Mouse (Mus musculus) kidney, postnatal 14 days (tissue): ENCODE data around the gene Etfrf1.

Source experiments
- DNase-seq: peaks from one replicate; pipeline ENCODE4 v3.0.0; 2022; ENCODE audit warnings: mixed read lengths

Gene Etfrf1

DNA sequence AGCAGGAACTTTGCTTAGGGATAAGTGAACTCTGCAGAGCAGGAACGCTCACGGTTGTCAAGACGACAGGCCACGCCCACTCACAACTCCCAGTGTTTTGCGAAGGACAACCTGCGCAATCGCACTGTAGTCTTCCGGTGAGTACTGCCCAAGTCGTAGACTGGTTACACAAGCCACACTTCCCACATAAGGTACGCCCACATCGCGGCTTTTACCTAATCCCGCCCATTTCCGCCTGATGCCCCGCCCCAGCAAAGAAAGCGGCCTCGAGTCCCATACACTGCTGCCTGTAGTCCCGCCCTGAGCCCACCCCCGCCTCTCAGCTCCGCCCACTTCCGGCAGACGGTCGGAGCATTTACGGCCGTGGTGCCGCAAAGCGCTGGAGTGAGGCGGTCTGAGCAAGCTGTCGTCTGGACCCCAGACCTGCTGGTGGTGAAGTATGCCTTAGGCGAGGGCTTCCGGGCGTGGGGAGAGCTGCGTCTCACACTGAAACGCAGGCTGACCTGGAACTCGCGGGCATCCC lies at the start of gene Etfrf1, which contains the start of gene Casc1:
Gene Etfrf1 (plus strand): TSS at position 319 of the 523 bp plus-strand sequence.
Gene Casc1 (minus strand): TSS at position 190 of the 523 bp plus-strand sequence.
- peak; percentile 100 for DNase-seq

DNA sequence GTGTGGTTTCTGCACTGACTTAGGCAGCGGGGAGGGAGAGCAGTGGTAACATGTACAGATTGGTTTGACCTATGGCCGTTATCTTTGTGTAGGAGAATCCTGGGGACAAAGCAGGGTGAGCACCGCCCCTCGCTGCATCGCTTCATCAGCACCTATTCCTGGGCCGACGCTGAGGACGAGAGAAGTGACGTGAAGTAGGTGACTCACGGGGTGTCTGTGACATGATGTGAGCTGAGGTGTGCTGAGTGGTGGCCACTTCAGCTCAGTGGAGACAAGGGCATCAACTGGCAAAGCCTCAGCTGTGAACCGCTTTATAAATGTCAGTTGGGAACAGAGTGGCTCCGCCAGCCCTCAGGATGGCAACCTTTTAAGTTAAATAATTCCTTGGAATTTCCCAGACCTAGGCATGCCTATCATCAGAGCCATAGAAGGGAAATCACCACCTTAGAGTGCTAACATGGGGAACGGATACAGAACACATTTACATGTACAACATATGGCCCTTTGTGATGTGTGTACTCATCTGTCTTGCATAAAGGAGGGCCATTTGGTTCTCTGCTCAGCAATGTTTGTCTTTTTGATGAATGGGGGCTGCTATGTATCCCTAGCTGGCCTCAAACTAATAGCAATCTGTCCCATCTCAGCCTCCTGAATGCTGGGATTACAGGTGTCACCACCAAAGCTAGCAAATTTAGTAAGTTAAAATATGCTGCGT lies 38.9 kb upstream of the Etfrf1 start:
- DNase-seq, result no peak

DNA sequence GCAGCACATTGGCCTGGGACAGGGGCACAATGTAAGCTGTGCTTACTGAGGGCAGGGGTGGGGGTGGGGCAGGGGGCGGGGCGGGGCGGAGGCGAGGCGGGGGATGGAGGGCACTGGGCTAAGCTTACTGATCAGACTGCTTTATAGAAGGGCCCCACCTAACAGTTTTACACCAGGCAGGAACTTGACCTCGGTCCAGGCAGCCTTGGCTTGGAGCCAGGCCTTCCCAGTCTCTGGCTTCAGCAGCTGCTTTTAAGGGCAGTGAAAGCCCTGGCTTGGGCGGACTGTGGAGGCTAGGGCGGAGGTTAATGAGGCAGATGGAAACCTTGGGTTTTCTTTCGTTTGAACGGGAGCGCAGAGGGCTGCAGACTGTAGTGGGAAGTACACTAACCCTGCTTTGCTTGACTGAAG lies 37.1 kb upstream of the Etfrf1 start:
- peak; percentile 94 for DNase-seq

DNA sequence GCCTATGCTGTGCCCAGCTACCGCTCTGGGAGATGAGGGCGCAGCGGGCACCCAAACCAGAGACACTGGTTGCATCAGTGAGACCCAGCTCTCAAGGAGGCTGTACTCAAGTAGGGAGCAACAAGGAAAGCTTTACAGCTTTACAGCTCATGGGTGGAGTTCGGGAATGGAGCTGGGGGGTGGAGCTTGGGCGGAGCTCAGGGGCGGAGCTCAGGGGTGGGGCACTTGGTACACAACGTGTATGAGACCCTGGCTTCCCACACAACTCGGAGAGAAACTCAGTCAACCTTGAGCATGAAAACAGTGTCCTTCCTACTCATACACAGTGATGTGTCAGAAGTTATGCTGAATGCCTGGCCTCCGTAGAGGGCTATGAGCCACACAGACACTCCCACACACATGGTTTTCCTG lies 35.4 kb upstream of the Etfrf1 start:
- DNase-seq, result no peak

DNA sequence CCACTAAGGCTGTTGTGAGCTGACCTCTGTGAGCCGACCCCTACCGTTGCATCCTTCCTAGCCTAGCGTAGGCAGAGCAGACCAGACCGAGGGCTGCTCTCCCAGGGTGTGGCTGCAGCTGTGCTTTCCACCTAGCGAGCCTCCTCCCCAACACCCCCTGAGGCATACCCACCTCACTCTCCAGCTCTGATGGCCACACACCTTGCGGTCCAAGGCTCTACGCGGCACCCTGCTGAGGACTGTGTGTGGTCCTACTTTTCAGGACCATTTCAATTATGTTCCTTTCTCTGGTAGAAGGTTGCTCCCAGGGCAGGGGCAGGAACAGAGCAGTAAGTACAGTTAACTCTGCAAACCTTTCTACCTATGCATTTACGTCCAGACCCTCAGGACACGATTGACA lies 34.5 kb upstream of the Etfrf1 start:
- no peak for DNase-seq

DNA sequence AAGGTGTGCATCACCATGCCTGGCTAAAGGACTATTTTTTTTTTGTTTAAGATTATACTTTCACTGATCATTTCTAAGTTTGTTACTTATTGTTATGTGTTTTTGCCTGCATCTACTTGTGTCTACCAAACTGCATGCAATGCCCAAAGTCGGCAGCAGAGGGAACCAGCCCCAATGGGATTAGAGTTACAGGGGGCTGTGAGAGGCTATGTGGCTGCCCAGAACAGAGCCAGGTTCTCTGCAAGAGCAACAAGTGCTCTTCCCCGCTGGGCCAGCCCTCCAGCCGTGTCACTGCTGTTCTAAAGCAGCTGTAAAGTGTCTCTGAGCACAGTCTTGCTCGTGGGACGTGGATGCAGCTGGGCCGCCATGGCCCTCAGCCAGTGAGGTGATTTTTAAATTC lies 31.3 kb upstream of the Etfrf1 start:
- DNase-seq, result peak; percentile 63

DNA sequence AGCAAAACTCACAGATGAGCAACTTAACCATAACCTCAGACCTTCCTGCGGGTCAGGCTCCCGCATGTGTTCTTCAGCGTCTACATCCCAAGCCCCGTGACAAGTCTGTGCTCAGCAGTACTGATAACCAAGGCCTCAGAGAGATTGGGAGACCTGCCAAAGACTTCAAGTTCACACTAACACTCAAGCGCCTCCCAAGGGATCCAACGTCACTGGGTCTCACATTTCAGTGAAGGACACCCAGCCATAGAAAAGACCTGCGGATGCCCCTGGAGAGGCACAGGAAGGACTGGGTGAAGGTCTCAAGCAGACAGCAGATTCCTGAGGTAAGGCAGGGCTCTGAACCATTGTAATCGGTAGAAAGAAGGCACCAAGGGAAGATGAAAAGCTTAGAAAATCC lies 28.9 kb upstream of the Etfrf1 start:
- peak; percentile 50 for DNase-seq

DNA sequence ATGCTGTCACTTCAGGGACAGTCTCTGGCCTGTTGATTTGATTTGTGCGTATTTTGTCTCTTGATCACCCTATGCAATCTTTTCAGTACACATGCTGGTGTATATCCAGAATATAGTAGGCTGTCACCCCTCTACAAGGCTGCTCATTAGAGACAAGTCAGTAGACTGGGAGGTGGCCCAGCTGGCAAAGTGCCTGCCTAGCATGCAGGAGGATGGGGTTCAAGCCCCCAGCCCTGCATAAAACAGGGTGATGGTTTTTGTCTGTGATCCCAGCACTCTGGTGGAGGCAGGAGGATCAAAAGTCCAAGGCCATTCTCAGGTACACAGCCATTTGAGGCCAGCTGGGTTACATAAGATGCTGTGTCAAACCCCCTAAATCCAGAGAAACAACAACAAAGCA lies 24.8 kb upstream of the Etfrf1 start:
- no peak for DNase-seq

DNA sequence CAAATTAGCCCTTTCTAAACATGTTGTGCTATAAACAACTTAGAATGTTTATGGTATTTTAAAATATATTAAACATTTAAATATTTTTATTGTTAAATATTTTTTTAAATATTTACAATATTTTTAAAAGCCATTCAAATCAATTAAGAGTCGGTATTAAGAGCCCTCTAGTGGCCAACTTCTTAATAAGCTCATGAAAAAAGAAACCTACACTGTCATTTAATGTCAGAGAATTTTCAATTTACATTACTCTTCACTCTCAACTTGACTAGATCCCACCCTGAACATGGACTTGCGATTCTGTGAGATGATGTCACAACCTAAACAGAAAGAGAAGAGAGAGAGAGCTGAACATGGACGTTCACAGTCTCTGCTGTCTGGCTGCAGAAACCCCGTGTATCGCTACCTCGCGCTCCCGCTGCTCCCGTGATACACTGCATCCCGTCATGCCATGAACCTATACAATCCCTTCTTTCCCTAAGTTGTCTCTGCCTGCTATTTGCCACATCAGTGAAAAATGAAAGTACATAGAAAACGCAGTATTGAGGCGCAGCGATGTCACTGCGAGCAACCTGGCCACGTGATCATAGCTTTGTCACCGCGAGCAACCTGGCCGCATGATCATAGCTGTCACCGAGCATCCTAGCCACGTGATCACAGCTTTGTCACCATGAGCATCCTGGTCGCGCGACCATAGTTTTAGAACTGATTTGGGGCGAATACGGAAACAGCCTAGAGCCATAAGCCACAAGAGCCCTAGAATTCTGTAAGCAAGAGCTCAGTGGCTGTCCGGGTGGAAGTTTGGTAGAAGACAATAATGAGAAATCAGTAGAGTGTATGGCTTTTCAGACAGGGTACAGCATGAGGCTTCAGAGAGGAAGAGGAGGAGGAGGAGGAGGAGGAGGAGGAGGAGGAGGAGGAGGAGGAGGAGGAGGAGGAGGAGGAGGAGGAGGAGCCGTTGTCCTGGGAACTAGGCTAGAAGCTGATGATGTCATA lies 23.5 kb upstream of the Etfrf1 start:
- DNase-seq, result peak; percentile 16

DNA sequence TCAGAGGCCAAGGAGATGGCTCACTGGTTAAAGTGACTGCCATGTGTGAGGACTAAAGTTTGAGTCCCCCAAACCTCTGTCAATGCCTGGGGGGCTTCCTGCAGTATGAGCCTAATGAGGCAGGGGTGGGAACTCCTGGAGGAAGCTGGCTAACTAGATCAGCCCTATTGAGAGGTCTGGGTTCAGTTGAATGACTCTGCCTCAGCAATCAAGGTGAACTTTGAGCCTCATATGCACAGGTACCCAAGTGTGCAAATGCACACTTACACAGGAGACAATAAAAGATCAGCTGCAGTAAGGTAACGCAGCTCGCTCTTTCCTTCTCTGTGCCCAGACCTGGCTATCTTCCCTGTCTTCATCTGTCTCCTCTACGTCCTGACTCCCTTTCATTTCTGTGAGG lies 17.9 kb upstream of the Etfrf1 start:
- DNase-seq, result no peak

DNA sequence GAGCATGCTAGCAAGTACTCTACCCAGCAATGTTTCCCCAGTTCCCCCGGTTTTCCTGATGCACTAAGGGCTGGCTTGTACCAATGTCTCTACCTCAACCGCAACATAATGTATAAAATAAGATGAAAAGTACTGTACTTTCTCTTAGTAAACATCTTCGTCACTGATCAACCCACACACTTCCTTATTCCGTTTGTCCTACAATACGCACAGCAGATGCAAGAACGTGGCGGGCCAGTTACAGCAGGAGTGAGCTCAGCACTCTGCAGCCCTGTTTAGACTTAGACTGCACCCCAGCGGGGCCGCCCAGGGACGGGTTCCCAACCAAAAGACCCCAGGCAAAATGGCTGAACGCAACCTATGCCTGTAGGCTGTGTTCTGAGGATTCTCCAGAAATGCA lies 17.5 kb upstream of the Etfrf1 start:
- DNase-seq, result no peak

DNA sequence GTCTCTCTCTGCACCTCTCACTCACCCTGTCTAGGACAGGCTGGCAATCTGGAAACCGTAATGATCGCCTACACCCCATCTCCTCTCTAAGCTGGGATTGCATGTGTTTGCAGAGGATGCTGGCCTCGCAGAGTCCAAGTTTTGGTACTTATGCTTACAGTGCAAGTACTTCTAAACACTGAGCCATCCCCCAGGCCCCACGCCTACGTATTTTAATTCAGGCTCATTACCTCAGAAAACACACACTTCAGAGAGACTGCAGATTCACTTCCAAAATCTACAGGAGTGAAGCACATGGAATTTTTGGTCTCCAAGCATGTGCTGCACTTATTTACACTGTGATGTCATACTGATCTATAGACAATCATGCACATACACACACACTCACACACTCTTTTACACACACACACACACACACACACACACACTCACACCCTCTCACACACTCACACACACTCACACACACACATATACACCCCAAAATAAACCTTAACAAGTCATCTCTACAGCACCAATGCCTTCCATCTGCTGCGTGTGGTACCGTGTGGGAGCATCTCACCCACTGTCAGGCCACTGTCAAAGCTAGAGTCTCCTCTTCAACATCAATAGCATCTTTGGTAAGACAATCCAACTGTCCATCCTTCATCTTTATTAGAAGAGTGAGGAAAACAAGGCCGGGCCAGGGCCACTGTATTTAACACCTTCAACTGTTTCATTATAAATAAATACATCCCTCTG lies 12.8 kb upstream of the Etfrf1 start:
- no peak for DNase-seq

DNA sequence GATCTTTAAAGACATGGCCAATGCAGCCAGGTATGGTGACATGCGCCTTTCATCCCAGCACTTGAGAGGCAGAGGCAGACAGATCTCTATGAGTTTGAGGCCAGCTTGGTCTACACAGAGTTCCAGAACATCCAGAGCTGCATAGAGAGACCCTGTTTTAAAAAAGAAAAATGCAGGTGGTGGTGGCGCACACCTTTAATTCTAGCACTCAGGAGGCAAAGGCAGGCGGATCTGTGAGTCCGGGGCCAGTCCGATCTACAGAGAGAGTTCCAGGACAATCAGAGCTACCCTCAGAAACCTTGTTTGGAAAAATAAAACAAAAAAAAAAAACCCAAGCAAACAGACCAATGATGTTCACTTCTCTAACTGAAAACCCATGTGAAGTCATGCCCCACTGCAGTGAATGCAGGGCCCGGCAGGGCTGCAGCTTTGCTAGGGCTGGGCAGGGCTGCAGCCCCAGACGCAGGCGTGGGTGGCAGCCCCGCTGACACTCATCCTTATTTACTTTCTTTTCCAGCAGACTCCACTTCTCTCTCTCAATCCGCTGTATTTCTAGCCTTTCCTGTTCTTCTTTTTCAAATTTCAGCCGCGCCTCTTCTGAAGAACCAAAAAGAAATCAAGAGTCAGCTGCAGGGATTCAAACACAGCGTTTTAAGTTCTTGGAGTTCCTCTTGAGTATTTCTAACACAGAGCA lies 8.4 kb upstream of the Etfrf1 start:
- no peak for DNase-seq

DNA sequence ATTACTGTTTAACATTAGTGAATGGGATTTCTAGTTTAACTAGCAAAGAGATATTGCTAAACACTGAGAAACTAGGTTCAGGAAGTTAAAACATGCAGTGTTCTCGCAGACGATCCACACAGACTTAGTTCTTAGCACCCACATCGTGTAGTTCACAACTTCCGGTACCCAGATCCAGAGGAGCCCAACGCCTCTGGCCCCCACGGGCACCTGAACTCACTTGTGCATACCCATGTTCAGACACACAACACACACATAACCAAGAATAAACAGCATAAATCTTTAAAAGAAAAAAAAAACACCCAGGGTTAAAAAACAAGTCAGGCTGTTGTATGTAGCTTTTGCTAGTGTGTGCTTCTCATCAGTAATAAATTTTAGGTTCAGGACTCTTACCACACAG lies 6.5 kb upstream of the Etfrf1 start:
- no peak for DNase-seq

DNA sequence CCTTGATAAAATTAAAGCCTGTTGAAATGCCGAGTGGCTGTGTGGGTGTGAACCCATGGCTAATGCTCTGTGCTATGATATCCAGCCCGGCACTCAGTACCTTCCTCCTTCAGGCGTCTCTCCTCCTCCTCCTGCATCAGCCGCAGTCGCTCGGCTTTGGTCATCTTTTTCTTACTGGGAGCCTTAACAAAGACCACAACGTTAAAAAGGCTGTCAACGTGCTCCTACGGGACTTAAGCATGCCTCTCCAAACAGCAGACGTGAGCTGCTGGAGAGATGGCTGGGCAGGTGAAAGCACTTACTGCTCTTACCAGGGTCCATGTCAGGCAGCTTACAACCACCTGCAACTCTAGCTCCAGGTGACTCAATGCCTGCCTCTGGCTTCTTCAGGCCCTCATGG lies 5.8 kb upstream of the Etfrf1 start:
- no peak for DNase-seq

DNA sequence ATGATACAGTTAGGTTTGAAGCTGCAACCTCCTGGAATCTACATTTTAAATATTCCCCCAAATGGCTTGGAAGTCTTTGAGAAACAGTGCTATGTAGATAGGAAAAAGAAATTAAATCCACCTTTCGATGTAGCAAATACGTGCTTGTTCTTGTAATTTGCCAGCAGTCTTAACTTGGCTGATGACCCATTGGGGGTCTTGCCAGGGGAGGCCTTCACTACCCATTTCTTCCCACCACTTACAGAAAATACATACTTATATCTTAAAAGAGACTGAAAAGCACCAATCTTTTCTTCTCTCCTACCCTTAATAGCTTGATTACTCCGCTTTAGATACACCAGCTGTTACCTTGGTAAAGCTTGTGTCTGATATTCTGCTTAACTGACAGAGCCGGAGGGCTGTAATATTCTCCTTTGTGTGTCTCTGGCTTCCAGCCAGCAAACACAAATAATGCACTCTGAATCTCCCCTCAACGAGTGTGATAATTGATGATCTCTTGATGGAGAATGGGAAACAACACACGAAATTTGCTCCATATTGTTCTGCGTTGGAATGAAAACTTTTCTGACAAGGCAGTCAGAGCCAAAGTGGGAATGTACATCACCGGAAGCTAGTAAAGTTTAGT lies 766 bp upstream of the Etfrf1 start:
- DNase-seq, result no peak

DNA sequence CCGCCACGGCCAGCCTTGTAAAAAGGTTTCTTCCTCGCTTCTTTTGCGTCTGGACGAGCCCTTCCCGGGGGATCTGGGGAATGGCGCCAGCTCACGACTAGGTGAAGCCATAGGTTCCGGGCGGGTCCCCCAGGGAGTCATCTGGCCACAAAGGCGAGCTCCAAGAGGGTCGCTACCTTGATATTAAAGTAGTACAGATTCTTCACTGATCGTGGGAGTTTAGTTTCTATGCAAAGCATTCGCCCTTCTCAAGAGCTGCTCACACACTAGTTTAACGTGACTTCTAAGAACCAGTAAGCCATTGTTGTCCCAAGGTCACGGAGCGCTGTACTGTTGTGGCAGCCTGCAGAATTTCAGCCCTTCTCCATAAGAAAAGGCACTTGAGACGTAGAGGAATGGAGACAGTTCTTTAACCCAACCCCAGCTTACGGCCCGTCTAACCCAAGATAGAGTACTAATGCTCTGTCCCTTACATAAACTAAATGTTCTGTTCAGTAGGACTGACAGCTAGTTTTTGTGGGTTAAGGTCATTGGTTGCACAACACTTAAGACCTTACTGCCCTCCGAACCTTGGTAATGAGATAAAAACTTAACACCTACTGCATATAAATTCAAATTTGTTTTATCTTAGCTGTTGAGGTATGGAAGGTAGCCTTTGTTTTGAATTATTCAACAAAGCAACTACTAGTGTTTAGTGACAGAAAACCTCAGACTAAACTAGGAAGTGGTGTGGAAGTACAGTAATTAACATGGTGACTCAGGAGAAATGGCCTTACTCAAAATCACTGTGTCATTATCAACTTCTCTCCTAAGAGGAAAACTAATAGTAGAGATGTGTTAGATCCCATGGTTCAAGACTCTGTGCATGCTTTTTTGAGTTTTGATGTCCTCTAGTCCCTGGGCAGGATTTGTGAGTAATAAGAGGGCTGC lies 707 bp downstream of the Etfrf1 start:
- no peak for DNase-seq

DNA sequence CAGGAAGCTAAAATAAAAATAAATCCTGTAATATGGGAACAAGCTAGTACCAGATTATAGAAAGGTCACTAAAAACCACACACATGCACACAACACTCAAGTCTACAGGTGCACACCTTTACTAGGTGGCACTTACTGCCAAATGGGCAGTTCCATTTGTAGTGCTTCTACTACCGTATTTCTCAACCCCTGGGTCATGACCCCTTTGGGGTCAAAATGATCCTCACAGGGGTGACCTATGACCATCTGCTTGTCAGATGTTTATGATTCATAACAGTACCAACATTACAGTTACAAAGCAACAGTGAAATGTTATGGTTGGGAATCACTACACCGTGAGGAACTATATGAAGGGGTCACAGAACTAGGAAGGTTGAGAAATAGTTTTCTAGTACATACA lies 3.0 kb downstream of the Etfrf1 start:
- DNase-seq, result no peak

DNA sequence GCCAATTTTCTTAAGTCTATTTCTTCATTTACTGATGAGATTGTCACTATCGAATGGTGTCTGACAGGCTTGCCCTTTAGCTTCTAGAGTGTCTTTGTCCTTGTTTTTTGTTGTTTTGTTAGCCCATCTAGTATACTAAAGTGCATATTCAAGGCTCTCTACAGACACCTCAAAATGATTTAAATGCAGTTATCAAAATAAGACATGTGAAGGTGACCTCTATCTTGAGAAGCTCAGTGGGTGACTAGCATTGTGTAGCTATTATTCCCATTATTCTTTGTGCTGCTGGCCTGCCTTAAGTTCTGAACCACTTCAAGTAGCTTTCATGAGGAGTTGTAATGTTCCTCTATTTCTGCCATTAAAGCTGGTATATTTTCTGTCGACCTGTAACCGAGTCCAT lies 4.9 kb downstream of the Etfrf1 start:
- no peak for DNase-seq

DNA sequence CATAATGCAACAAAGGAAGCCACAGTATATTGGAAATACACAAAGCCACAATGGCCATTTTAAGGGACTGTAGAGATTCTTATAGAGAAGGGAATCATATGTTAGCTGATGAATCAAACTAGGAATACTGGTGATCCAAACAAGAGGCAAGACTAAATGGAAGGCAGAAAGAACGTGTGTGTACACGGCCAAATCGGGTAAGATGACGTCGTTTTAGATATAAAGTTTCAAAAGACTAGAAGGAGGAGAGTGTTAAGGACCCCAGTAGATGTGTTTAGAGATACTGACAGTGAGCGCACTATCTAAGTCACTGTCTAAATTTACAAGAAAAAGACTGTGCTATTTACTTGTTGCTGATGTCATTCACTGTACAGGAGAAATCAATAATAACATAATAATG lies 13.3 kb downstream of the Etfrf1 start:
- DNase-seq, result no peak

DNA sequence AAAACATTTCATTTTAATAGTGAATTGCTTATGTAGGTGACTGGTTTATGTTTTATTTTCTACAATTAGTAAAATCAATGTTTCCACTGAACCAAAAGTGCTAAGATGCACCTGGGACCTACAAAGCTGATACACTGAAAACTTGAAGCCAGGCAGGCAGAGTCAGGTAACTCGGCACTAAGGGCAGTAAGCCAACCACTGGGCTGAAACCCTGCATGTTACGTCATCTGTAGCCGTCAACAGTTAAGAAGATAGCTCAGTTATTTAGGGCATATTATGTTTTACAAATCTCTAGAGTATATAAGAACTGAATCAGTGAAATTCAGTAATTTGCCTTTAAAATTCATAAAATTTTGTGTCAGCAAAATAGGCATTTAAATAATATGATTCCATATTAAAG lies 15.4 kb downstream of the Etfrf1 start:
- DNase-seq, result no peak
